Mouse (Mus musculus): ENCODE data around the gene Hoxd9. TPM values are rescaled to one million over a fixed set of nuclear protein-coding genes. Genes with fewer than 3 reads are reported as not detected.

Gene Hoxd9
- polyA plus RNA-seq, 1 experiment from 2014 or later, result not detected

DNA sequence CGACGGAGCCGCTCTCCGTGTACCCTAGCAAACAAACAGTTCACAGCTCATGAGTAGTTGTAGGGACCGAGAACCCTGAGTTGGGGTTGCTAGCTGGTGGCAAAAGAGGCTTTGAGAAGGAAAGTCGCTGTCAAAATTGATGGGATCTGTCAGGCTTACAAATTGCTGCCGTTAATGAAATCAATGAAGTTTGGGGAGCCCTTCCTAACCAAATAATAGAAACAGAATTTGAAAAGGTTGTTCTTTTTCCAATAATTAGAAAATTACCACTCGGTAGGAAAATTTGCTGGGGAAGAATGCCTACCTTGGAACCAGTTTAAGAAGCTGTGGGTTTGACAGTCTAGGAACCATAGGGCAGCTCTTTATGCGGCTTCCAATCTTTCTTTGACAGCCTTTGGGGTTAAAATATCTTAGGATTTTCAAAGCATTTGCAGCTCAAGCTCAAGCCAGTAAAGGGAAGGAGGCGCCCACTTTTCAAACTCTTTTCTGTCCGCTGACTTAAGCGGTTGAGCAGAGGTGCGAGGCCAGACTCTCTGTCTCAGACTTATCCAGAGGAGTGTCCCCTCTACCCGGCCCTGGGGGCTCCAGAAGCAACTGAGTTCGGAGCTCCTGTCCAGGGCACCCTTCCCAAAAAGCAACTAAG is 39.4 kb upstream of the Hoxd9 start:
- H3K27ac ChIP-seq (ENCODE audit: low read depth, low read length), result no peak overlapping the region; the same call in 1 of the 2 replicates
- WGBS, result under 1% methylated on average over 15 of the region's 15 CpGs
- no peaks in the 10 kb centered on the region for H3K9me3 ChIP-seq (ENCODE audit: control insufficient read depth, low read length)
- H3K27me3 ChIP-seq (ENCODE audit: control insufficient read depth, insufficient read depth, low read length), result peaks cover 93% of the 10 kb centered on the region
- peak overlapping the region; percentile 16 for H3K4me3 ChIP-seq (ENCODE audit: low read depth, low read length)
- peaks cover 7% of the 10 kb centered on the region for H3K4me1 ChIP-seq (ENCODE audit: control insufficient read depth, insufficient read depth, low read length)
- no peak for ATAC-seq (ENCODE audit: low FRiP score)
- H3K36me3 ChIP-seq (ENCODE audit: control insufficient read depth, insufficient read depth, low read length), result no peaks in the 10 kb centered on the region
- peak; percentile 98 for DNase-seq (ENCODE audit: low spot score, missing footprints)
- H3K4me2 ChIP-seq, result peak overlapping the region; percentile 9; the same call in 1 of the 2 replicates
- peak overlapping the region; percentile 36; the same call in 1 of the 2 replicates for H3K9ac ChIP-seq (ENCODE audit: low read length)

DNA sequence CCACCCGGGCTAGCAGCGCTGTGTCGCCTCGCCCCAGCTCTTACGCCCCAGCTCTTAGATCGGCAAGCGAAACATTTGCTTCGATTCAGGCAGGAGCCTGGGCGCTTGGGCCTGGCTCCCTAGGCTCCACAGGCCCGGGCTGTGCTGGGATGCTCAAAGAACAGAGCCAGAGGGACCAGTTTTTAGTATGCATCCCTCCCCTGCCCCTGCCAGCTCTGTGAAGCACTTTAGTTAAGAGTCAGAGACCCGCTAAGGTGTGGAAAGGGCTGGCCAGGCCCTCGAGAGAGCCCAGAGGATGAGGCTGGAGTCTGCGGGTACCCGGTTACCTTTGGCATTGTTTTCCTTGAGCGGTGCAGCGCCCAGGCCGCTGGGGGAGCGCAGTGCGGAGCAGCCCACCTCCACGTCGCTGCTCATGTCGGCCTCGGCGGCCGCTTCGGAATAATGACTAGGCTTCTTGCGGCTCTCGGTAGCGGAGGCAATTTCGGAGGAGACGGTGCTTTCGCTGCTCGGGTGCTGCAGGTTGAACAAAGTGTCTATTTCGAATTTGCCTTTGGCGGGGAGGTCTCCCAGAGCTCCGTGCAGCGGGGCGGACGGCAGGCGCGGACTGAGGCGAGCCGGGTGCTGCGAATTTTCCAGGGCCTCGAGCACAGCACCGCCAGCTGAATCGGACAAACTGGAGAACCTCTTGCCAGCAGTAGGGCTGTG is 38.7 kb upstream of the Hoxd9 start:
- Histone ChIP-seq H3K4me1 (ENCODE audit: control insufficient read depth, insufficient read depth, low read length) (peaks cover 7% of the 10 kb centered on the region), H3K27ac (ENCODE audit: low read depth, low read length) (no peak overlapping the region; the same call in 1 of the 2 replicates), H3K9ac (ENCODE audit: low read length) (peak overlapping the region; percentile 36; the same call in 1 of the 2 replicates), H3K27me3 (ENCODE audit: control insufficient read depth, insufficient read depth, low read length) (peaks cover 97% of the 10 kb centered on the region), H3K9me3 (ENCODE audit: control insufficient read depth, low read length) (no peaks in the 10 kb centered on the region), H3K4me3 (ENCODE audit: low read depth, low read length) (peak overlapping the region; percentile 9), H3K4me2 (no peak overlapping the region), H3K36me3 (ENCODE audit: control insufficient read depth, insufficient read depth, low read length) (no peaks in the 10 kb centered on the region)
- no peak for DNase-seq (ENCODE audit: low spot score, missing footprints)
- WGBS, result under 1% methylated on average over 47 of the region's 47 CpGs
- no peak for ATAC-seq (ENCODE audit: low FRiP score)

- ATAC-seq (ENCODE audit: low FRiP score) (no peak), DNase-seq (ENCODE audit: low spot score, missing footprints) (peak; percentile 97)
- peak within 1 kb of the TSS; percentile 36; the same call in 1 of the 2 replicates for H3K9ac ChIP-seq (ENCODE audit: low read length)
- 3% methylated on average over 28 of the region's 28 CpGs for WGBS
- no peaks in the 10 kb centered on the region for H3K9me3 ChIP-seq (ENCODE audit: control insufficient read depth, low read length)
- H3K4me2 ChIP-seq, result no peak within 1 kb of the TSS
- peaks cover 97% of the 10 kb centered on the region for H3K27me3 ChIP-seq (ENCODE audit: control insufficient read depth, insufficient read depth, low read length)
- H3K4me3 ChIP-seq (ENCODE audit: low read depth, low read length), result peak within 1 kb of the TSS; percentile 9
- no peak within 1 kb of the TSS; the same call in 1 of the 2 replicates for H3K27ac ChIP-seq (ENCODE audit: low read depth, low read length)
- H3K36me3 ChIP-seq (ENCODE audit: control insufficient read depth, insufficient read depth, low read length), result no peaks in the 10 kb centered on the region
- H3K4me1 ChIP-seq (ENCODE audit: control insufficient read depth, insufficient read depth, low read length), result peaks cover 7% of the 10 kb centered on the region
Measured at GRCm38 (mm10) chr2:74659507-74660005, 38.0 kb upstream of the Hoxd9 start, which contains the start of gene Evx2. Gene Evx2 (minus strand): TSS chr2:74659557.

GRCm38 (mm10) chr2:74660421-74661375 is 36.8 kb upstream of the Hoxd9 start:
- H3K36me3 ChIP-seq (ENCODE audit: control insufficient read depth, insufficient read depth, low read length), result no peaks in the 10 kb centered on the region
- no peaks in the 10 kb centered on the region for H3K9me3 ChIP-seq (ENCODE audit: control insufficient read depth, low read length)
- peaks cover 96% of the 10 kb centered on the region for H3K27me3 ChIP-seq (ENCODE audit: control insufficient read depth, insufficient read depth, low read length)
- DNase-seq (ENCODE audit: low spot score, missing footprints) (peak; percentile 95), ATAC-seq (ENCODE audit: low FRiP score) (no peak; the same call in 1 of the 2 replicates)
- peaks cover 5% of the 10 kb centered on the region for H3K4me1 ChIP-seq (ENCODE audit: control insufficient read depth, insufficient read depth, low read length)
- no peak overlapping the region for H3K9ac ChIP-seq (ENCODE audit: low read length)
- WGBS, result 4% methylated on average over 30 of the region's 30 CpGs
- no peak overlapping the region for H3K4me3 ChIP-seq (ENCODE audit: low read depth, low read length)
- H3K27ac ChIP-seq (ENCODE audit: low read depth, low read length), result no peak overlapping the region
- H3K4me2 ChIP-seq, result no peak overlapping the region

- no peak for ATAC-seq (ENCODE audit: low FRiP score)
- peak; percentile 97 for DNase-seq (ENCODE audit: low spot score, missing footprints)
- peaks cover 96% of the 10 kb centered on the region for H3K27me3 ChIP-seq (ENCODE audit: control insufficient read depth, insufficient read depth, low read length)
- H3K9ac ChIP-seq (ENCODE audit: low read length), result no peak overlapping the region
- no peak overlapping the region for H3K27ac ChIP-seq (ENCODE audit: low read depth, low read length)
- H3K4me3 ChIP-seq (ENCODE audit: low read depth, low read length), result no peak overlapping the region
- no peaks in the 10 kb centered on the region for H3K9me3 ChIP-seq (ENCODE audit: control insufficient read depth, low read length)
- WGBS, result under 1% methylated on average over 14 of the region's 14 CpGs
- no peaks in the 10 kb centered on the region for H3K36me3 ChIP-seq (ENCODE audit: control insufficient read depth, insufficient read depth, low read length)
- H3K4me1 ChIP-seq (ENCODE audit: control insufficient read depth, insufficient read depth, low read length), result peaks cover 3% of the 10 kb centered on the region; the same call in 1 of the 2 replicates
- H3K4me2 ChIP-seq, result peak overlapping the region; percentile 21; the same call in 1 of the 2 replicates
Measured at GRCm38 (mm10) chr2:74661685-74662084, 35.8 kb upstream of the Hoxd9 start.

- Histone ChIP-seq H3K27ac (ENCODE audit: low read depth, low read length) (no peak overlapping the region), H3K9me3 (ENCODE audit: control insufficient read depth, low read length) (no peaks in the 10 kb centered on the region), H3K27me3 (ENCODE audit: control insufficient read depth, insufficient read depth, low read length) (peaks cover 96% of the 10 kb centered on the region), H3K4me3 (ENCODE audit: low read depth, low read length) (no peak overlapping the region), H3K36me3 (ENCODE audit: control insufficient read depth, insufficient read depth, low read length) (no peaks in the 10 kb centered on the region), H3K9ac (ENCODE audit: low read length) (no peak overlapping the region), H3K4me2 (no peak overlapping the region), H3K4me1 (ENCODE audit: control insufficient read depth, insufficient read depth, low read length) (peaks cover 7% of the 10 kb centered on the region; the same call in 1 of the 2 replicates)
- WGBS, result 3% methylated on average over 18 of the region's 18 CpGs
- peak; percentile 39; the same call in 1 of the 2 replicates for ATAC-seq (ENCODE audit: low FRiP score)
- DNase-seq (ENCODE audit: low spot score, missing footprints), result peak; percentile 93
Measured at GRCm38 (mm10) chr2:74663291-74663925, 34.1 kb upstream of the Hoxd9 start.

- DNase-seq (ENCODE audit: low spot score, missing footprints) (peak; percentile 93), ATAC-seq (ENCODE audit: low FRiP score) (no peak)
- Histone ChIP-seq H3K4me3 (ENCODE audit: low read depth, low read length) (no peak overlapping the region), H3K27me3 (ENCODE audit: control insufficient read depth, insufficient read depth, low read length) (peaks cover 94% of the 10 kb centered on the region), H3K27ac (ENCODE audit: low read depth, low read length) (no peak overlapping the region), H3K36me3 (ENCODE audit: control insufficient read depth, insufficient read depth, low read length) (no peaks in the 10 kb centered on the region), H3K4me2 (no peak overlapping the region), H3K4me1 (ENCODE audit: control insufficient read depth, insufficient read depth, low read length) (peaks cover 10% of the 10 kb centered on the region; the same call in 1 of the 2 replicates), H3K9ac (ENCODE audit: low read length) (no peak overlapping the region), H3K9me3 (ENCODE audit: control insufficient read depth, low read length) (no peaks in the 10 kb centered on the region)
- 3% methylated on average over 7 of the region's 7 CpGs for WGBS
Measured at GRCm38 (mm10) chr2:74666411-74666810, 31.1 kb upstream of the Hoxd9 start.

DNA sequence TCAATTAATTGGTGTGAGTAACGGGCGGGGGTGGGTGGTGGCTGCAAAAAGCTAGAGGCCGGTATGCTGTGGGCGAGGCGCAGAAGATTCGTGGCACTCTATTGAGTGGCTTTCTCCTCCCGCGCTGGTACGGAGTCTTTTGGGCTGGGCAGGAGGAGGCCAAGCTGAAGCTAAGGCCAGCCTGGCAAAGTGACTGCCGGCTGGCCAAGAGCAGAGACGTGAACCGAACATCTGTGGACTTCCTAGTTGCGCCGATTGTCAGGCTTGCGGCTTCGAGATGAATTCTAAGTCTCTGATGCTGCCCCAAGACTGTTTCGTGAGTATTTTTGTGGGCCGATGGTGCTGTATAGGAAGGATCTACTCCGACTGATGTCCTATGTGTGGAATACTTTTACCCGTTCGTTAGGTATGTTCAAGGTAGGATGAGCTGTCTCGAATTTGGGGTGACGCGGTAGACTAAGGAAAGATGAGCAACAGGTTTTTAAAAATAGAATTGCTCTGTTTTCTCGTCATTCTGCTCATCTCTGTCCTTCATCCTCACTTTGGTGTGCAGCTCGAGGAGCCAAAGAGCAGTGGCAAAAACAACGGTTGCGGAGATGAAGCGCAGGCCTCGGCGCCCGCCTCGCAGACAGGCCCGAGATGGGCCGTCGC is 30.2 kb upstream of the Hoxd9 start:
- 1% methylated on average over 36 of the region's 36 CpGs for WGBS
- Histone ChIP-seq H3K27ac (ENCODE audit: low read depth, low read length) (no peak overlapping the region), H3K27me3 (ENCODE audit: control insufficient read depth, insufficient read depth, low read length) (peaks cover 95% of the 10 kb centered on the region), H3K4me1 (ENCODE audit: control insufficient read depth, insufficient read depth, low read length) (peaks cover 8% of the 10 kb centered on the region; the same call in 1 of the 2 replicates), H3K9me3 (ENCODE audit: control insufficient read depth, low read length) (no peaks in the 10 kb centered on the region), H3K4me3 (ENCODE audit: low read depth, low read length) (no peak overlapping the region), H3K9ac (ENCODE audit: low read length) (no peak overlapping the region), H3K36me3 (ENCODE audit: control insufficient read depth, insufficient read depth, low read length) (no peaks in the 10 kb centered on the region), H3K4me2 (no peak overlapping the region)
- DNase-seq (ENCODE audit: low spot score, missing footprints) (peak; percentile 95), ATAC-seq (ENCODE audit: low FRiP score) (no peak; the same call in 1 of the 2 replicates)
